Mouse (Mus musculus) thymus, postnatal 25 days (tissue): ENCODE measurements at regions not wholly inside any gene's neighbourhood (a gene's known extent, or its start where the extent isn't known, plus 50 kb on each side); places are given as distances from the start of the nearest gene placed in this dataset.
A peak's percentile ranks its signal among the peaks of the same experiment; 100 is the strongest.

Experiments
- DNase-seq: peaks from one replicate; pipeline ENCODE4 v3.0.0; 2022

GRCm38 (mm10) chr11:85966207-85966606, 80.0 kb downstream of the Tbx4 start:
- no peak for DNase-seq

GRCm38 (mm10) chr11:85970287-85970686, 84.1 kb downstream of the Tbx4 start:
- DNase-seq = no peak

GRCm38 (mm10) chr11:85972385-85972784, 86.2 kb downstream of the Tbx4 start:
- peak; percentile 38 for DNase-seq

DNA sequence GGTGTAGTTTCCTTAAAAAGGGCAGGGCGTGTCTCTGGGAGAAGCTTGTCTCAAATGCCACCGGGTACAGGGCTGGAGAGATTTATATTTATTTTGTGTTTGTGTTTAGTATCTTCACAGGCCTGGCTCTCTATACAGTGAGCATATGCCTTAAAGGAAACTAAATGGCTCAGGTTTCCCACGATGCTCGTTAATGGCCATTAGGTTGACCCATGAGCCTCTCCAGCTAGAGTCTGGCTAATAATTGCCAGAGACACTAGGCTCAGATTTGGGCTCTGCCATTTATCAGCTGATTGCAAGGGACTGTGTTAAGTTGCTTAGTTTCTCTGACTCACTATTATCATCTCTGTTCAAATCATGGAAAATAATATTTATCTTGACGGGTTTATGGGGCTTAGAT, 87.5 kb downstream of the Tbx4 start:
- DNase-seq = no peak

- no peak for DNase-seq
Measured at GRCm38 (mm10) chr11:85976693-85977434, 90.6 kb downstream of the Tbx4 start.

GRCm38 (mm10) chr11:85980388-85980787, 94.2 kb downstream of the Tbx4 start:
- DNase-seq = no peak

DNA sequence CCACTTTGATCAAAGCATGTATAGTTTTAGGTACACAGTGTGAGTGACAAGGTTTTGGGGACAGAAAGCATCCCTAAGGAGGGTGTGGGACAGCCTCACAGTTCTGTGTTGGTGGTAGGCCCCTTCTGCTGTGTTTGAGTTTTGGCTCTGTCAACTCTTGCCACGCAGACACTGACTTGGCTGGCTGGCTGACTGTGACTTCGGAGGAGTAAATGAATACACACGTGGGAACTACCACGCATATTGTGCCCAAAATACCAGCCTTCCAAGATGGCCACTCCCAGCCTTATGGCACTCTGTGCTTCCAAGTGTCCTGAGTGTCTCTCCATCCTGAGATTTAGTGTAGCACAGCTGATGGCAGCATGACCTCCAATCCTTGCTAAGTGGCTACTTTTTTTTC, 95.3 kb downstream of the Tbx4 start:
- DNase-seq = no peak

DNA sequence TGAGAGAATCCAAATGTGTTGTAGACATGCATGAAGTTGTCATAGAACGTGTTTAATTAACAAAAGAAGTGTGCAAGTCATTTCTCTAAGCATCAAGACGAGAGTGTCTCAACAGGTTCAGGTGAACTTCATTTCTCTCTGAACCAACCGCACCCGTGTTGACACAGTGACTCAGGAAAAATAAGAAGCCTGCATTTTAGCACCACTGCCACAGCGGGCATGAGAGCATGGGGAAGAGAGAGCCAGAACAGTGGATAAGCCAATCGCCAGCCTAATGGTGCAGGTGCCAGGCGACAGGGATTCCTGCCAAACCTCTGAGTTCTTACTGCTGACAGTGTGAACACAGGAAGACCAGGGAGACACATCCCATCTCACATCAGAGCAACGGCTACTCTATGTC, 100.1 kb downstream of the Tbx4 start:
- no peak for DNase-seq

- no peak for DNase-seq
Measured at GRCm38 (mm10) chr11:85987181-85987580, 101.0 kb downstream of the Tbx4 start.

DNA sequence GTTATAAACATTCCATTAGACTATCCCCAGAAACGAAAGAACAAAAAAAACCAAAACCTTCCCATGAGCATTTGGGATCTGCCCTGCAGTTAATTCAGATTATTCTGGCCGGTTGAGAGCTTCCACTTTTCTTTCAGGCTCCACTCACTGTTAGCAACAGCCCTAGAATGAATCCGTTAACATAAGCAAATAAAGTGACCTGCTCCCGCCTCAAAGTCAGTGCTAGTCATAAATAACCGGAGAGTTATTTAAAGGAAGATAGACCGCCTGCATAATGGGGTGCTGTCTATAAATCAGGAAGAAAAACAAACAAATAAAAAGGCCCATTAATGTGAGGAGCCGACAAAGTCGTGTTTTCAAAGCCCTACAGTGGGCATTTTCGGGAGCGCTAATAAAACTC, 103.3 kb downstream of the Tbx4 start:
- DNase-seq = no peak

DNA sequence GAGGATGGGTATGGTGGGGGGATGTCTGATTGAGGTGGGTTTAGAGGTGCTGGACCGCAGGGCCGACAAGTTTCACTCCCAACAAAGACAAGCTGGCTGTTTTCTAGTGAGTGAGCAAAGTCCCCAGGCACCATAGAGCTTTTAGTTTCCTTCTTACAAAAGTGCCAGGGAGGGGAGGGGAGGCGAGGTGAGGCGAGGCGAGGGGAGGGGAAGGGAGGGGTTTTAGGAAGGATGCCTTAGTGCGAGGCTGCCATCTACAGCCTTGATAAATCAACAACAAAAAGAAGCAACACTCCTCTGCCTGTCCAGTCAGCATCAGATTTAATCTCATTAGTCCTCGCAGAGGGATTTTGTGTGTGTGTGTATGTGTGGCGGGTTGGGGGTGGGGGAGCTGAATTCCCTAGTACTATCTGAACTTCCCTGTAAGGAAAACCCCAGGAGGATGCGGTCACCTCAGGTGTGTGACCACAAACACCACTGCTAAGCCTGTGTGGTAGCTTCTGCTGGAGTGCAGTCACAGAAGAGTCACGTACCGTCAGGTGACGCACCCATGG, 103.8 kb downstream of the Tbx4 start:
- peak; percentile 6 for DNase-seq

DNA sequence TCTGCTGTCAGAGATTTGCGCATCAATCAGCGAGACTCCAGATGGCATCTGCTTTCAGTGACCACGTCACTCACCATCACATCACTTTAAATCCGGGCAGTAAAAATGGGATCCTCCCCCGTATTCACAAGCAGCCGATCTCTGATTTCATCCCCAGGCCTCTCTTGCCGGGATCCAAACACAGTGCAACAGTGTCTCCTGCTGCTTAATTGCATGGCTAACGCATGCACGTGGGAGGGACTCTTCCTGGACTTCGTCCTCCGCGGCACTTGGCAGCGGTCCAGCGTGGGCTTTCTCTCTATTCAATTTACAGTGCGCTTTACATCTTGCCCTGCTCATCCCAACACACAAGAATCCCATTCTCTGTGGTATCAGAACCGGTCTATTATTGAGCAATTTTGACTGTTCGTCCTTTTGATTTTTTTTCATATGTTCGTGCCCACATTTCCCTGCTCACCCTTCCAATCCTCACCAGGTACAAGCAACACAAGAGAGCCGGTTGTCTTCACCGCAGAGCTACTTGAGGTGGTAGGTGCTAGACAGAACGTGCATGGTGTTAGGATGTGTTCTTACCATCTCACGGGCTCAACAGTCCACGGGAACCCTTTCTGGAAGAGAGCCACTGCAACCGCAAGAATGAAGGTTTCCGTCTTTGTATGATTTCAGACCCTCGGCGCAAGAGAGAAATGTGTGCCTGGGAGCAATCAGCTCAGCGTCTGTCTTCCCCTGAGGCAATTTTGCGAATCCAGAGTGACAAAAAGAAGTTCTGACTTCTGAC, 109.3 kb downstream of the Tbx4 start:
- no peak for DNase-seq

DNA sequence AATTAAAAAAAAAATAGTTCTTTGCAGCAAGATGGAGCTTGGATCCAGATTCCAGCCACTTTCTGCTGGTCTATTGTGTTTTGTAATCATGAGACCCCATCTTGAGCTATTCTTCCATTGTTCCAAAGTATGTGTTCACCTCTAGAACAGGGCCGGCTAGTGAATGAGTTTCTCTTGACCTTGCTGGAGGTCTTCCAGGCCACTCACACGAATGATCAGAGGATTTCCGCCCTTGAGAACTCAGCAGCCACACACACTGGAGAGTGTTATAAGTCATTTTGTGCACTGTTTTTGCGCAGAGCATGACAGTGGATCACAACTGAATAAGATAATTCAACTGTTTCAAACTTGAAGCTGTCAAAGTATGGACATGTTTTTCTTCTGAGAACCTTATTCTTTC, 110.5 kb downstream of the Tbx4 start:
- no peak for DNase-seq

DNA sequence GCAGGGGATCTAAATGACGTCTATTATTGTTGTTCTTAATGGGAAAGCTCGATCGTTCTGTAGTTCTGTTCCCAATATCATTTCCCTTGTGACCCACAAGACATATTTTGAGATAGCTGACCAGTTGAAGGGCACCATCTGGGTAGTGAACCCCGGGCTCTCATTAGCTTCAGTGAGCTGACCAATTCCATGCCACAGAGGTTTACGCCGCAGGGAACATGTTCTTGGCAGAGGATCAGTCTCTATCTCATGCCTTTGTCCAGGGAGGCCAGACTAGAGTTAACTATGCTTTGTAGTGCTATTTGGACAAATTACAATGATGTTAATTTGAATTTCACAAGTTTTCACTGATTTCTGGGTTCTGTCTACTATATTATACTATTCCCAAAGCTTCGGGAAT, 117.1 kb downstream of the Tbx4 start:
- DNase-seq = no peak

- no peak for DNase-seq
Measured at GRCm38 (mm10) chr11:86005284-86005683, 119.1 kb downstream of the Tbx4 start.

- DNase-seq = no peak
Measured at GRCm38 (mm10) chr11:86005899-86006445, 119.8 kb downstream of the Tbx4 start.

- no peak for DNase-seq
Measured at GRCm38 (mm10) chr11:86006859-86007258, 120.6 kb downstream of the Tbx4 start.
